Mouse (Mus musculus) C2C12 (cell line): Measurements from ENCODE around the gene Prkar2a. TPM values are rescaled to one million over a fixed set of nuclear protein-coding genes. Genes with fewer than 3 reads are reported as not detected.

Experiments
- H3K27me3 ChIP-seq: one replicate; pipeline ENCODE4 v1.6.1; 2011; ENCODE audit not compliant: control insufficient read depth, insufficient read depth, insufficient read length
- H3K36me3 ChIP-seq: one replicate; pipeline ENCODE4 v1.6.1; 2011; ENCODE audit not compliant: control insufficient read depth, insufficient read depth
- H3K4me3 ChIP-seq: one replicate; pipeline ENCODE4 v1.5.1; 2011; ENCODE audit warnings: mild to moderate bottlenecking, control low read depth; ENCODE audit not compliant: poor library complexity, insufficient read depth, severe bottlenecking
- H3K79me2 ChIP-seq: one replicate; pipeline ENCODE4 v1.6.1; 2011; ENCODE audit not compliant: control insufficient read depth, insufficient read depth
- H3K79me3 ChIP-seq: one replicate; pipeline ENCODE4 v1.6.1; 2011; ENCODE audit warnings: low read depth, control low read depth
- H3ac ChIP-seq: one replicate; pipeline ENCODE3; 2011; ENCODE audit warnings: low read depth; ENCODE audit not compliant: control insufficient read depth, insufficient read length
- CEBPB ChIP-seq: IDR thresholded peaks from one replicate; pipeline ENCODE4 v1.6.1; 2011; ENCODE audit warnings: low read depth, mild to moderate bottlenecking, control low read depth, moderate library complexity
- CTCF ChIP-seq: IDR thresholded peaks from one replicate; pipeline ENCODE4 v1.5.1; 2011; ENCODE audit not compliant: control insufficient read depth, insufficient read depth, insufficient read length
- FOSL1 ChIP-seq: IDR thresholded peaks from one replicate; pipeline ENCODE4 v1.8.0; 2011; ENCODE audit warnings: mild to moderate bottlenecking, low read length; ENCODE audit not compliant: poor library complexity, insufficient read depth, severe bottlenecking
- MAX ChIP-seq: IDR thresholded peaks from one replicate; pipeline ENCODE4 v1.6.1; 2011; ENCODE audit warnings: mild to moderate bottlenecking, control low read depth
- MYOD1 ChIP-seq: IDR thresholded peaks from one replicate; pipeline ENCODE4 v1.6.1; 2011; ENCODE audit warnings: low read depth; ENCODE audit not compliant: control insufficient read depth, insufficient read length
- MYOG ChIP-seq: IDR thresholded peaks from one replicate; pipeline ENCODE4 v1.6.1; 2011; ENCODE audit not compliant: control insufficient read depth, insufficient read length; ENCODE audit errors: extremely low read depth
- USF1 ChIP-seq: IDR thresholded peaks from one replicate; pipeline ENCODE4 v1.6.1; 2011; ENCODE audit warnings: low read depth, mild to moderate bottlenecking, control low read depth, moderate library complexity
- polyA plus RNA-seq: library from polyadenylated mRNA; unstranded; fragments of >200 nt; fragmentation: generic; extraction: Trizol; gene quantifications from one replicate; pipeline ENCODE4 v1.2.1, GENCODE M21; 2012; ENCODE audit warnings: missing spikeins

Gene Prkar2a
- polyA plus RNA-seq, 1 experiment = 19.4 TPM

DNA sequence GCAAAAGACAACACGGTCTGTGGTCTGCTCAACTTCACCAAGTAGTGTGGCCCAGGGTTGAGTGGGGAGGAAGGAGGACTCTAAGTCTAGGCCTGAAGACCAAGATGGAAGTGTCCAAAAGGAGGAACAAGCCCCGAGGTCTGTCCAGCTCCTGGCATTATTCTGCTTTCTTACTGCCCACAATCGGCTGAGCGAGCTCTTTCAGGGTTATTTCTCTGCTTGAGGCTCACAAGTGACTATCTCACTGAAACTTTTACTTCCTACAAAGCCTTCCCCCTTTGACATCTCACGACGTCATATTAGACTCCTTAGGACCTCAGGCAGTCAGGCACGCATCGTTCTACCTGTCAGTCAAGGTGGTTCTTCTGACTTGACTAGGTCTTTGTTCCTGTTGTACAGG lies 2.3 kb downstream of the Prkar2a start:
- H3K4me3 ChIP-seq = peak overlapping the region; percentile 68
- peaks cover 1% of the 10 kb centered on the region for H3K36me3 ChIP-seq
- peaks cover 43% of the 10 kb centered on the region for H3K79me2 ChIP-seq
- no peaks in the 10 kb centered on the region for H3K27me3 ChIP-seq
- peaks cover 34% of the 10 kb centered on the region for H3K79me3 ChIP-seq
- TF ChIP-seq CTCF (no peak), MAX (no peak), FOSL1 (no peak), CEBPB (no peak), USF1 (no peak), MYOG (no peak)
- no peak overlapping the region for H3ac ChIP-seq

- H3K36me3 ChIP-seq = peaks cover 3% of the 10 kb centered on the region
- no peak for TF ChIP-seq MYOG
- peak; percentile 79 for TF ChIP-seq MAX
- peaks cover 48% of the 10 kb centered on the region for H3K79me2 ChIP-seq
- peak overlapping the region; percentile 68 for H3K4me3 ChIP-seq
- peaks cover 38% of the 10 kb centered on the region for H3K79me3 ChIP-seq
- peak overlapping the region; percentile 83 for H3ac ChIP-seq
- no peaks in the 10 kb centered on the region for H3K27me3 ChIP-seq
Measured at GRCm38 (mm10) chr9:108691846-108692225, 2.7 kb downstream of the Prkar2a start.

DNA sequence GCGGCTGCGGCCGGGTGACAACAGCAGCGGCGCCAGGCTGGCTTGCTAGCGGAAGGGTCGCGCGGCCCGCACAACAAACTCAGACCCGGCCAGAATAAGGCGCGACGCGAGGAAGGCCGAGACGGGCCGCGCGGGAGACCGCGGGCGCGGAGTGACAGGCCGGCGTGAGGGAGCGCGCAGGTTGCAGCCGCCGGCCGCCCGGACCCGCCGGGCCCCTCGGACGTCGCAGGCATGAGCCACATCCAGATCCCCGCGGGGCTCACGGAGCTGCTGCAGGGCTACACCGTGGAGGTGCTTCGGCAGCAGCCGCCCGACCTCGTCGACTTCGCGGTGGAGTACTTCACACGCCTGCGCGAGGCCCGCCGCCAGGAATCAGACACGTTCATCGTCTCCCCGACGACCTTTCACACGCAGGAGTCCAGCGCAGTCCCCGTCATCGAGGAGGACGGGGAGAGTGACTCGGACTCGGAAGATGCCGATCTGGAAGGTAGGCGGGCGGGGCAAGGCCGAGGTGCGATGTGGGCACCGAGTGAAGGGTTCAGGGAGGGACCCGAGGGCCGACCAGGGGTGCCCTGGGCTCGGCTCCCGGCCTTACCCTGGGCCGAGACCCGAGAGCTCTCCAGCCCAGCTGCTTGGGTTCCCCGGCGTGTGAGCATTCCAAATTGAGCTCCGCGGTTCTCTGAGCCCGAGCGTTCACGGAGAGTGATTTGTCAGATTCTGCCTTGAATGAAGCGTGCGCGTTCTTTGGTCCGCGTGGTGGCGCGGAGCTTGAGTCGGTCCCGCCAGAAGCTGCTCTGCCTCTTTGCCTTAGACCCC lies 3.3 kb downstream of the Prkar2a start:
- Histone ChIP-seq H3K36me3 (peaks cover 3% of the 10 kb centered on the region), H3ac (peak overlapping the region; percentile 83), H3K79me2 (peaks cover 54% of the 10 kb centered on the region), H3K4me3 (peak overlapping the region; percentile 68), H3K79me3 (peaks cover 41% of the 10 kb centered on the region), H3K27me3 (no peaks in the 10 kb centered on the region)
- TF ChIP-seq MYOG = no peak
- TF ChIP-seq MAX = peak; percentile 32

DNA sequence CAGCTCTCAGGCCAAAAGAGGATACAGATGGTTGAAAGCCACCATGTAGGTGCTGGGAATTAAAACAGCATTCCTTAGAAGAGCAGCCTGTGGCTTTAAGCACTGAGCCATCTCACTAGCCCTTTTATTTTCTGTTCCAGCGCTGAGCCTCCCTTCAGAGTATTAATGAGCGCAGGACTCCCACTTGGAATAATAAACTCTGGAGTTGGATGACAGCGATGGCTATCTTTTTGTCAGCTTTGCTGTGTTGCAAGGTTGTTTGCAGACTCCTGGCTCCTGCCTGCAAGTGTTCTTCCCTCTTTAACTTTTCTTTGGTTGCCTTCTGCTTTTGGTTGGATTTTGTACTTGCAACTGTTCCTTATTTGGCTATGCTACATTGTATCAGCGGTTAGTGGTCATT lies 4.8 kb downstream of the Prkar2a start:
- TF ChIP-seq CEBPB (no peak), MYOD1 (no peak), USF1 (no peak), CTCF (no peak), FOSL1 (no peak), MYOG (no peak), MAX (no peak)
- H3K79me3 ChIP-seq = peaks cover 52% of the 10 kb centered on the region
- H3K79me2 ChIP-seq = peaks cover 69% of the 10 kb centered on the region
- H3K4me3 ChIP-seq = no peak overlapping the region
- H3K27me3 ChIP-seq = no peaks in the 10 kb centered on the region
- no peak overlapping the region for H3ac ChIP-seq
- peaks cover 3% of the 10 kb centered on the region for H3K36me3 ChIP-seq

GRCm38 (mm10) chr9:108694533-108694932 lies 5.4 kb downstream of the Prkar2a start:
- TF ChIP-seq MYOG (no peak), MAX (no peak), MYOD1 (no peak), CTCF (no peak), USF1 (no peak), CEBPB (no peak), FOSL1 (no peak)
- Histone ChIP-seq H3K27me3 (no peaks in the 10 kb centered on the region), H3K4me3 (no peak overlapping the region), H3K79me3 (peaks cover 57% of the 10 kb centered on the region), H3ac (no peak overlapping the region), H3K36me3 (peaks cover 3% of the 10 kb centered on the region), H3K79me2 (peaks cover 75% of the 10 kb centered on the region)

GRCm38 (mm10) chr9:108702476-108702875 lies 13.4 kb downstream of the Prkar2a start:
- H3K27me3 ChIP-seq = no peaks in the 10 kb centered on the region
- no peak overlapping the region for H3K4me3 ChIP-seq
- H3K36me3 ChIP-seq = no peaks in the 10 kb centered on the region
- H3K79me3 ChIP-seq = peaks cover 56% of the 10 kb centered on the region
- H3ac ChIP-seq = no peak overlapping the region
- no peak for TF ChIP-seq MYOG
- no peak for TF ChIP-seq CEBPB
- TF ChIP-seq CTCF = no peak
- no peak for TF ChIP-seq MYOD1
- TF ChIP-seq FOSL1 = no peak
- no peak for TF ChIP-seq MAX
- TF ChIP-seq USF1 = no peak
- H3K79me2 ChIP-seq = peaks cover 99% of the 10 kb centered on the region
